10 mouse cellular contexts compared by ENCODE assay signal in genomic region chr2:128338474-128338873, GRCm38 (mm10).
DNase-seq lines count a peak whose midpoint lies in the region; ATAC-seq and TF ChIP-seq lines count a peak whose summit lies in the region.
"Had no signal": no experiment of that assay in that cellular context is flagged by ENCODE, and none has a peak within 500 bp of the region (broad histone marks: within the 10 kb centered on the region; RNA-seq: fewer than 3 reads in every experiment).

No protein-coding gene starts in this region.

- no peak overlapping the region for H3K4me2 ChIP-seq in liver, embryonic 12.5 days
- H3K4me2 ChIP-seq in embryonic facial prominence, embryonic 11.5 days (ENCODE audit: low read depth, low read length) = no peak overlapping the region
- H3K4me2 ChIP-seq in limb, embryonic 14.5 days (replicated peaks; ENCODE audit: low read depth, low read length, severe bottlenecking) = peak overlapping the region; percentile 26; the same call in 1 of the 2 replicates
- H3K4me2 ChIP-seq: hindbrain, embryonic 14.5 days had no signal

- no peak for ATAC-seq in liver, embryonic 12.5 days
- no peak for ATAC-seq in embryonic facial prominence, embryonic 11.5 days (replicated peaks; ENCODE audit: insufficient number of reproducible peaks, low FRiP score, low TSS enrichment, low read depth)
- no peak for ATAC-seq in limb, embryonic 14.5 days (ENCODE audit: low FRiP score, low read depth)
- no peak for ATAC-seq in activated CD4-positive, CD25-positive, alpha-beta regulatory T cell, adult 4 months

- 42% methylated on average over 4 of the region's 4 CpGs for WGBS in liver, embryonic 12.5 days (ENCODE audit: insufficient replicate concordance)
- WGBS in embryonic facial prominence, embryonic 11.5 days = 86% methylated on average over 4 of the region's 4 CpGs
- 60% methylated on average over 4 of the region's 4 CpGs for WGBS in limb, embryonic 14.5 days

- H3K9ac ChIP-seq in liver, embryonic 12.5 days = no peak overlapping the region
- H3K9ac ChIP-seq in embryonic facial prominence, embryonic 11.5 days (replicated peaks; ENCODE audit: low read length) = no peak overlapping the region
- no peak overlapping the region for H3K9ac ChIP-seq in limb, embryonic 14.5 days (ENCODE audit: low read depth, low read length, severe bottlenecking)
- H3K9ac ChIP-seq: hindbrain, embryonic 14.5 days had no signal

- no peak for TF ChIP-seq POLR2A in limb, embryonic 14.5 days (IDR thresholded peaks at IDR 0.05; ENCODE audit: borderline replicate concordance, extremely low read depth, insufficient read depth, insufficient read length)

- no peaks in the 10 kb centered on the region for H3K36me3 ChIP-seq in liver, embryonic 12.5 days
- H3K36me3 ChIP-seq in embryonic facial prominence, embryonic 11.5 days (replicated peaks; ENCODE audit: control insufficient read depth, insufficient read depth, low read depth, low read length) = no peaks in the 10 kb centered on the region
- H3K36me3 ChIP-seq in limb, embryonic 14.5 days (ENCODE audit: control insufficient read depth, insufficient read depth, low read length) = no peaks in the 10 kb centered on the region

- H3K9me3 ChIP-seq in liver, embryonic 12.5 days (replicated peaks) = no peaks in the 10 kb centered on the region
- H3K9me3 ChIP-seq in embryonic facial prominence, embryonic 11.5 days (replicated peaks; ENCODE audit: control insufficient read depth, low read length) = no peaks in the 10 kb centered on the region
- H3K9me3 ChIP-seq in limb, embryonic 14.5 days (ENCODE audit: control insufficient read depth, low read length) = no peaks in the 10 kb centered on the region

- peaks cover 33% of the 10 kb centered on the region for H3K4me1 ChIP-seq in liver, embryonic 12.5 days
- H3K4me1 ChIP-seq in embryonic facial prominence, embryonic 11.5 days (ENCODE audit: control insufficient read depth, insufficient read depth, low read length) = peaks cover 10% of the 10 kb centered on the region
- H3K4me1 ChIP-seq in limb, embryonic 14.5 days (ENCODE audit: control insufficient read depth, insufficient read depth, low read length) = peaks cover 62% of the 10 kb centered on the region

- no peak for DNase-seq in liver
- no peak for DNase-seq in embryonic facial prominence, embryonic 11.5 days (ENCODE audit: low spot score)
- peak; percentile 31 to 59 for DNase-seq in heart, postnatal 14 days
- DNase-seq in limb, embryonic 14.5 days (ENCODE audit: low spot score) = no peak
- DNase-seq in thymus, postnatal 0 days (ENCODE audit: low spot score) = no peak
- DNase-seq in urinary bladder, adult 2 months (ENCODE audit: low spot score) = no peak
- DNase-seq: cerebellum, adult 9-11 months had no signal

- H3K27me3 ChIP-seq in liver, embryonic 12.5 days (replicated peaks) = peaks cover 3% of the 10 kb centered on the region; the same call in 1 of the 2 replicates
- H3K27me3 ChIP-seq in embryonic facial prominence, embryonic 11.5 days (ENCODE audit: control insufficient read depth, insufficient read depth, low read length) = no peaks in the 10 kb centered on the region
- no peaks in the 10 kb centered on the region for H3K27me3 ChIP-seq in limb, embryonic 14.5 days (ENCODE audit: control insufficient read depth, insufficient read depth, low read length)

- intact Hi-C loops in heart, postnatal 14 days (cut with DNase I) = no loop called here

- H3K27ac ChIP-seq in liver, embryonic 12.5 days = peak overlapping the region; percentile 45; the same call in 1 of the 2 replicates
- H3K27ac ChIP-seq in embryonic facial prominence, embryonic 11.5 days (replicated peaks; ENCODE audit: low read depth, low read length) = 0 out of 2 replicates have a peak overlapping the region, but pooled peaks have one; percentile 43
- peak overlapping the region; percentile 73 for H3K27ac ChIP-seq in limb, embryonic 14.5 days (replicated peaks; ENCODE audit: low read depth, low read length)
- H3K27ac ChIP-seq: hindbrain, embryonic 14.5 days had no signal

- H3K4me3 ChIP-seq in liver, embryonic 12.5 days = no peak overlapping the region
- H3K4me3 ChIP-seq in embryonic facial prominence, embryonic 11.5 days (ENCODE audit: low read depth, low read length) = no peak overlapping the region
- no peak overlapping the region for H3K4me3 ChIP-seq in limb, embryonic 14.5 days (replicated peaks; ENCODE audit: low read length)

Comparison
In these comparisons a context has a peak if more than half of its experiments do, and no peak if none do; other contexts are left out.
1. DNase-seq: peak in heart, postnatal 14 days (2 of 2); none in liver (single experiment), embryonic facial prominence, embryonic 11.5 days (single experiment), limb, embryonic 14.5 days (single experiment), thymus, postnatal 0 days (single experiment) and urinary bladder, adult 2 months (single experiment).
2. Peak in every context shown above with its lines, with median percentiles within 50 percentile points of each other: H3K27ac ChIP-seq.